In genomic region chr15:99259730-99260252, GRCm38 (mm10) we compare ENCODE assay signal across 7 mouse cellular contexts. TPM values are rescaled to one million over a fixed set of nuclear protein-coding genes. Genes with fewer than 3 reads are reported as not detected.
DNase-seq lines count a peak whose midpoint lies in the region; ATAC-seq and TF ChIP-seq lines count a peak whose summit lies in the region.

No protein-coding gene starts in this region.

- DNase-seq in R1 (ENCODE audit: low read depth, low spot score), result peak; percentile 78
- peak; percentile 60 for DNase-seq in c-Kit-positive CD71-positive TER-119-positive erythroid progenitor cells, embryonic 14.5 days (ENCODE audit: low spot score)
- DNase-seq in gastrocnemius, adult 8-10 months (ENCODE audit: low spot score in 2 of 2), result peak; percentile 43 to 58
- DNase-seq in spleen, adult 2 months (ENCODE audit: low read depth in 1 of 2, low spot score in 2 of 2), result peak; percentile 34 to 65

- peak overlapping the region; percentile 1 for H3K4me3 ChIP-seq in hindbrain, embryonic 15.5 days
- H3K4me3 ChIP-seq in limb, embryonic 12.5 days (replicated peaks), result no peak overlapping the region
- H3K4me3 ChIP-seq in midbrain, embryonic 12.5 days, result peak overlapping the region; percentile 17; the same call in 1 of the 2 replicates
- H3K4me3 ChIP-seq in spleen, adult 2 months (ENCODE audit: extremely low read depth, insufficient read depth, insufficient read length), result no peak overlapping the region

- peak overlapping the region; percentile 51 for H3K4me2 ChIP-seq in hindbrain, embryonic 15.5 days
- H3K4me2 ChIP-seq in limb, embryonic 12.5 days, result peak overlapping the region; percentile 35
- peak overlapping the region; percentile 45 for H3K4me2 ChIP-seq in midbrain, embryonic 12.5 days (replicated peaks)

- no peak; the same call in 1 of the 2 replicates for ATAC-seq in hindbrain, embryonic 15.5 days (ENCODE audit: low FRiP score, low read depth)
- no peak for ATAC-seq in limb, embryonic 12.5 days (ENCODE audit: insufficient number of reproducible peaks, insufficient read depth, low FRiP score, low TSS enrichment, low read depth)
- peak; percentile 60; the same call in 1 of the 2 replicates for ATAC-seq in midbrain, embryonic 12.5 days (ENCODE audit: low FRiP score, low read depth)

- H3K9ac ChIP-seq in hindbrain, embryonic 15.5 days, result no peak overlapping the region
- no peak overlapping the region for H3K9ac ChIP-seq in limb, embryonic 12.5 days (replicated peaks)
- no peak overlapping the region for H3K9ac ChIP-seq in midbrain, embryonic 12.5 days (replicated peaks)

- H3K27ac ChIP-seq in hindbrain, embryonic 15.5 days (replicated peaks), result peak overlapping the region; percentile 48
- H3K27ac ChIP-seq in limb, embryonic 12.5 days, result no peak overlapping the region
- peak overlapping the region; percentile 6; the same call in 1 of the 2 replicates for H3K27ac ChIP-seq in midbrain, embryonic 12.5 days (replicated peaks)
- H3K27ac ChIP-seq in spleen, adult 2 months (ENCODE audit: insufficient read depth, low read length), result no peak overlapping the region

- no peaks in the 10 kb centered on the region for H3K27me3 ChIP-seq in hindbrain, embryonic 15.5 days
- no peaks in the 10 kb centered on the region for H3K27me3 ChIP-seq in limb, embryonic 12.5 days
- H3K27me3 ChIP-seq in midbrain, embryonic 12.5 days, result peaks cover 5% of the 10 kb centered on the region
- no peaks in the 10 kb centered on the region for H3K27me3 ChIP-seq in spleen, adult 2 months (ENCODE audit: control insufficient read depth, insufficient read depth, low read length)

- TF ChIP-seq POLR2A in spleen, adult 2 months (IDR thresholded peaks at IDR 0.05; ENCODE audit: low read depth, low read length), result no peak

- no peak for TF ChIP-seq CTCF in spleen, adult 2 months (IDR thresholded peaks at IDR 0.05; ENCODE audit: extremely low read depth, insufficient read depth, insufficient read length, insufficient replicate concordance)

- no peaks in the 10 kb centered on the region for H3K36me3 ChIP-seq in hindbrain, embryonic 15.5 days
- no peaks in the 10 kb centered on the region for H3K36me3 ChIP-seq in limb, embryonic 12.5 days
- no peaks in the 10 kb centered on the region for H3K36me3 ChIP-seq in midbrain, embryonic 12.5 days
- H3K36me3 ChIP-seq in spleen, adult 2 months (ENCODE audit: control insufficient read depth, insufficient read depth, low read length), result no peaks in the 10 kb centered on the region

- H3K9me3 ChIP-seq in hindbrain, embryonic 15.5 days, result no peaks in the 10 kb centered on the region
- H3K9me3 ChIP-seq in limb, embryonic 12.5 days, result no peaks in the 10 kb centered on the region
- no peaks in the 10 kb centered on the region for H3K9me3 ChIP-seq in midbrain, embryonic 12.5 days

- H3K4me1 ChIP-seq in hindbrain, embryonic 15.5 days (replicated peaks), result peaks cover 6% of the 10 kb centered on the region
- 0 out of 2 replicates have a peak, but pooled peaks cover 3% of the 10 kb centered on the region for H3K4me1 ChIP-seq in limb, embryonic 12.5 days (replicated peaks)
- peaks cover 7% of the 10 kb centered on the region; the same call in 1 of the 2 replicates for H3K4me1 ChIP-seq in midbrain, embryonic 12.5 days
- H3K4me1 ChIP-seq in spleen, adult 2 months (ENCODE audit: control insufficient read depth, insufficient read depth, insufficient read length), result peaks cover under 1% of the 10 kb centered on the region; the same call in 1 of the 2 replicates

- WGBS in hindbrain, embryonic 15.5 days, result 4% methylated on average over 10 of the region's 10 CpGs
- WGBS in limb, embryonic 12.5 days, result 4% methylated on average over 6 of the region's 10 CpGs
- under 1% methylated on average over 8 of the region's 10 CpGs for WGBS in midbrain, embryonic 12.5 days
- WGBS in spleen, adult 2 months, result 8% methylated on average over 6 of the region's 10 CpGs

RNA-seq across cellular contexts. Expression of gene Mcrs1, which starts 8.0 kb away (rescaled TPM):
- total RNA-seq in gastrocnemius, adult 8-10 months (2022), result 10 to 100 TPM; 18.8 to 34.0 (median 26.1) TPM
- 203 and 209 TPM in 2 replicates for polyA plus RNA-seq in hindbrain, embryonic 15.5 days (2015; fragmentation: Nextera tagmentation; extraction: Ambion mirVana)
- 154 and 158 TPM in 2 replicates for polyA plus RNA-seq in limb, embryonic 12.5 days (2016; fragmentation: Nextera tagmentation; extraction: Ambion mirVana)
- polyA plus RNA-seq in midbrain, embryonic 12.5 days (2016; fragmentation: Nextera tagmentation; extraction: Ambion mirVana), result 196 and 202 TPM in 2 replicates
- 48.5 and 63.1 TPM in 2 replicates for polyA plus RNA-seq in spleen, adult 2 months (2012; rRNA removed)

RNA-seq across cellular contexts. Expression of gene Prpf40b, which starts 35.1 kb away (rescaled TPM):
- total RNA-seq in gastrocnemius, adult 8-10 months (2022), result 10 to 100 TPM; 22.5 to 28.5 (median 25.7) TPM
- polyA plus RNA-seq in hindbrain, embryonic 15.5 days (2015; fragmentation: Nextera tagmentation; extraction: Ambion mirVana), result 108 and 114 TPM in 2 replicates
- 74.6 TPM in 2 replicates for polyA plus RNA-seq in limb, embryonic 12.5 days (2016; fragmentation: Nextera tagmentation; extraction: Ambion mirVana)
- polyA plus RNA-seq in midbrain, embryonic 12.5 days (2016; fragmentation: Nextera tagmentation; extraction: Ambion mirVana), result 75.9 and 78.1 TPM in 2 replicates
- 27.1 and 31.4 TPM in 2 replicates for polyA plus RNA-seq in spleen, adult 2 months (2012; rRNA removed)

RNA-seq across cellular contexts. Expression of gene Kcnh3, which starts 35.1 kb away (rescaled TPM):
- total RNA-seq in gastrocnemius, adult 8-10 months (2022), result not detected
- polyA plus RNA-seq in hindbrain, embryonic 15.5 days (2015; fragmentation: Nextera tagmentation; extraction: Ambion mirVana), result 0.81 and 1.5 TPM in 2 replicates
- polyA plus RNA-seq in limb, embryonic 12.5 days (2016; fragmentation: Nextera tagmentation; extraction: Ambion mirVana), result 0.13 and 0.24 TPM in 2 replicates
- polyA plus RNA-seq in midbrain, embryonic 12.5 days (2016; fragmentation: Nextera tagmentation; extraction: Ambion mirVana), result 0.16 and 0.23 TPM in 2 replicates
- polyA plus RNA-seq in spleen, adult 2 months (2012; rRNA removed), result 3.5 and 3.7 TPM in 2 replicates

RNA-seq across cellular contexts. Expression of gene Fam186b, which starts 35.9 kb away (rescaled TPM):
- total RNA-seq in gastrocnemius, adult 8-10 months (2022), result not detected
- polyA plus RNA-seq in hindbrain, embryonic 15.5 days (2015; fragmentation: Nextera tagmentation; extraction: Ambion mirVana), result 0.55 and 0.86 TPM in 2 replicates
- not detected in 2 replicates for polyA plus RNA-seq in limb, embryonic 12.5 days (2016; fragmentation: Nextera tagmentation; extraction: Ambion mirVana)
- polyA plus RNA-seq in midbrain, embryonic 12.5 days (2016; fragmentation: Nextera tagmentation; extraction: Ambion mirVana), result 0.22 and 0.26 TPM in 2 replicates
- 0.02 and 0.05 TPM in 2 replicates for polyA plus RNA-seq in spleen, adult 2 months (2012; rRNA removed)

Comparison
In these comparisons a context has a peak if more than half of its experiments do, and no peak if none do; other contexts are left out.
1. H3K27ac ChIP-seq: peak in hindbrain, embryonic 15.5 days (single experiment) and midbrain, embryonic 12.5 days (single experiment); none in limb, embryonic 12.5 days (single experiment) and spleen, adult 2 months (single experiment).
2. H3K4me3 ChIP-seq: peak in hindbrain, embryonic 15.5 days (single experiment) and midbrain, embryonic 12.5 days (single experiment); none in limb, embryonic 12.5 days (single experiment) and spleen, adult 2 months (single experiment).
3. Peak in every context shown above with its lines, with median percentiles within 50 percentile points of each other: DNase-seq and H3K4me2 ChIP-seq.